Mouse (Mus musculus) embryonic stem cell, embryonic (primary cell): ENCODE measurements around the gene Acacb.

ENCODE experiments used
- CTCF ChIA-PET, 4 experiments: fragments of 300-600 bp in 2 of 4; fragments of 350-600 bp in 2 of 4; sonication (Branson Sonifier 250); formaldehyde crosslinking; loops; one replicate each; lab custom pipeline; 2022; ENCODE audit warnings: inconsistent platforms in 2 of 4; lab: Charles Lee
- POLR2A ChIA-PET, 4 experiments: fragments of 300-600 bp in 2 of 4; fragments of 350-600 bp in 2 of 4; sonication (Branson Sonifier 250); formaldehyde crosslinking; loops; one replicate each; lab custom pipeline; 2022; ENCODE audit warnings: antibody characterized with exemption in 4 of 4, inconsistent platforms in 1 of 4; lab: Charles Lee

Gene Acacb

DNA sequence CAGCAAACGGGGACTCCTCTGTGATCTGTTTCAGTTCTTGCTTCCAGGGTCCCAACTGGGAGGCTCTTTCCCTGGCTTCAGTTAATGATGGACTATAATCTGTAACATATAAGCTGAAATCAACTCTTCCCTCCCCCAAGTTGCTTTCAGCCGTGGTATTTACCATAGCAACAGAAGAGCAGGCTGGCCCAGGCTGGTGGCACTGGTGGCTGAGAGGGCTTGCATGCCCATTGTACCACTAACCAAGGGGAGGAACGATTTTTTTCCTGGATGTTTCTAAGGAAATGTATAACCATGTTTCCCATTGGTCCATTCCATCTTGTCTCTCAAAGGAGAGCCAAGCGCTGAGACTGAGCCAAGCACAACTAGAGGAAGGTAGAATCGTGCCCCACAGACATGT, 142.1 kb downstream of the Acacb start:
- ChIA-PET POLR2A (interaction anchor here in 1 of 4 experiments (0.6 kb wide), 1 partner anchor 94 kb away, joined by 3 read pairs; no protein-coding TSS in a partner anchor), CTCF (interaction anchor here in 2 of 4 experiments (0.6 to 1.4 kb wide), 2 partner anchors 22 to 40 kb away, joined by 3 read pairs; no protein-coding TSS in a partner anchor)

- CTCF ChIA-PET = interaction anchor here in 2 of 4 experiments (0.6 to 1.4 kb wide), 3 partner anchors 22 to 104 kb away, joined by 3 read pairs; no protein-coding TSS in a partner anchor
- POLR2A ChIA-PET = interaction anchor here in 2 of 4 experiments (0.6 to 1.4 kb wide), 2 partner anchors 94 to 136 kb away, joined by 3 read pairs; no protein-coding TSS in a partner anchor
Observed at GRCm38 (mm10) chr5:114288874-114289273, 142.5 kb downstream of the Acacb start, which contains the start of gene Myo1h. Gene Myo1h, plus strand, starts transcription at chr5:114289166.

GRCm38 (mm10) chr5:114290004-114290403, 143.7 kb downstream of the Acacb start:
- POLR2A ChIA-PET = interaction anchor here in 2 of 4 experiments (0.6 to 1.4 kb wide), 4 partner anchors 90 to 879 kb away, joined by 3 to 10 read pairs (median 6); partner anchors contain the start of gene Kctd10 (in 1 of the 2)
- CTCF ChIA-PET = interaction anchor here in 2 of 4 experiments (0.6 to 1.2 kb wide), 2 partner anchors 42 to 1250 kb away, joined by 3 read pairs; no protein-coding TSS in a partner anchor

DNA sequence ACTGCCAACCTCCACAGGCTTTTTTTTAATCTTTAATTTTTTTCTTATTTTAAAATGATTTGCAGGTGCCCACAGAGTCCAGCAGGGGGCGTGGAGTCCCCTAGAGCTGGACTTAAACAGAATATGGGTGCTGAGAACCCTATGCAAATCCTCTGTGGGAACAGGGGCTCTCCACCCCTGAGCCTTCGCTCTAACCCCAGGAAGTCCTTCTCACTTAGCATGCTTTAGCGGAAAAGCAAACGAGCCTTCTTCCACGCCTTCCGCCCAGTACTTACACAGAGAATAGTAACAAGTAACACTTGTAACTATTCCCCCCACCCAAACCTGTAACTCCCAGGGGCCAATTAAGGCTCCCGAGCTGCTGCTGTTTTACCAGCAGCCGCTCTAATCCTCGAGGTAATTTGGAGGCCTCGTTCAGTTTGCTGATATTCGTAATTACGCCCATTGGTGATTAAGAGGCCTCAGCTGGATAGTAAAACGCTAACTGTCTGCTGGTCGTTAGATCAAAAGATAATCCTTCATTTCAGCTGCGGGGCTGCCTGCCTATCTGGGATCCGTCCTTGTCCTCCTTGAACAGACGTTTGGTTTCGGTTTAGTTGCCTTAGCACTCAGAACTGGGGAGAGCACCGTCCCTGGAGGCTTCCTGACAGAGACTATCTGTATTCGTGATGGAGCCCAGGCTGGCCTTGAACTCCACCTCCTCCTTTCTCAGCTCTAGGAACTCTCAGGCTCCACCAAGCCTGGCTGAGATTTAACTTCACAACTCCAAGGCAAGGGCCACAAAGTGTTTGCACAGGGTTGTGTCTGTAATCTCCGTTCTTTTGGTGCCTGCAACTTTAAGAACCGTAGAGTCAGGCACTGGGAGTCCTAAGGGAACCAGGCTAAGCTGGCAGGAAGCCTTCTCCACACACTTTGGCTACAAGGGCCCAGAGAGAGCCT, 150.6 kb downstream of the Acacb start:
- ChIA-PET CTCF (interaction anchor here (0.6 to 2.6 kb wide), 32 partner anchors 9 to 449 kb away, joined by 3 to 18 read pairs (median 3); partner anchors contain the start of gene Foxn4 (in 2 of the 4)), POLR2A (interaction anchor here in 3 of 4 experiments (0.7 to 1.8 kb wide), 5 partner anchors 11 to 55 kb away, joined by 3 to 5 read pairs (median 3); partner anchors contain the start of gene Foxn4 (in 1 of the 3))

- POLR2A ChIA-PET = interaction anchor here in 1 of 4 experiments (0.9 to 1.2 kb wide), 2 partner anchors 11 to 213 kb away, joined by 3 read pairs; no protein-coding TSS in a partner anchor
- CTCF ChIA-PET = interaction anchor here in 2 of 4 experiments (0.6 to 1.6 kb wide), 4 partner anchors 11 to 26 kb away, joined by 3 to 6 read pairs (median 3); no protein-coding TSS in a partner anchor
Observed at GRCm38 (mm10) chr5:114298212-114298894, 152.0 kb downstream of the Acacb start.

DNA sequence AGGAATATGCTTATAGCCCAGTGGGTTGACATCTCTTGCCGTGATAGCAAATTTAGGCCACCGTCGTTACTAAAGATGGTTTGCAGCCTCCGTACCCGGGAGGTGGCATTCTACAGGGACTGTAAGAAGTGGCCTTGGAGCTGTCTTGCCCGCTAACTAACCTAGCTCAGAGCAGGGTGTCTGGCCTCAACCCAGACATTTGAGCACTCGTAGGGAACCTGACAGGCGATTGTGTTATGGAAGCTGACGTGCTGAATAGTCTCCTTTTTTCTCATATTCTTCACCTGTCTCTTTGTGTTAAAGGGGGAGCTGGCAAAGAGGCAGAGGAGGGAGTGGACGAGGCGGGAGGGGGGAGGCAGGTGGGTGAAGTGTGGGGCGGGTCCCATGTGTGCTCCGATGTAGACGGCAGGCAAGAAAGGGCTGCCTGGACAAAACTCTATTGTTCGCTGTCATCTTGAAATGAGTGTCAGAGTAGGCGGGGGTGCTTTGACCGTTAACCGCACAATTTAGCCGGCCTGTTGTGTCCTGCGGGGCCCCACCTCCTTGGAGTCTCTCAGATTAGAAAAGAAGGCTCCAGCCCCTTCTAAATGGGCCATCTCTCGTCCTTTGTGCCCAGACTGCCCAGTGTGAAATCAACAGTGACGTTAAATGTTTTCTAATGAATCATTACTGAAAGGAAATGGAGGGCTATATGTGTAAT, 153.0 kb downstream of the Acacb start:
- ChIA-PET CTCF (interaction anchor here in 2 of 4 experiments (0.6 to 1.6 kb wide), 4 partner anchors 10 to 25 kb away, joined by 3 to 6 read pairs (median 3); no protein-coding TSS in a partner anchor), POLR2A (interaction anchor here in 1 of 4 experiments (0.9 to 1.2 kb wide), 2 partner anchors 10 to 214 kb away, joined by 3 read pairs; no protein-coding TSS in a partner anchor)

DNA sequence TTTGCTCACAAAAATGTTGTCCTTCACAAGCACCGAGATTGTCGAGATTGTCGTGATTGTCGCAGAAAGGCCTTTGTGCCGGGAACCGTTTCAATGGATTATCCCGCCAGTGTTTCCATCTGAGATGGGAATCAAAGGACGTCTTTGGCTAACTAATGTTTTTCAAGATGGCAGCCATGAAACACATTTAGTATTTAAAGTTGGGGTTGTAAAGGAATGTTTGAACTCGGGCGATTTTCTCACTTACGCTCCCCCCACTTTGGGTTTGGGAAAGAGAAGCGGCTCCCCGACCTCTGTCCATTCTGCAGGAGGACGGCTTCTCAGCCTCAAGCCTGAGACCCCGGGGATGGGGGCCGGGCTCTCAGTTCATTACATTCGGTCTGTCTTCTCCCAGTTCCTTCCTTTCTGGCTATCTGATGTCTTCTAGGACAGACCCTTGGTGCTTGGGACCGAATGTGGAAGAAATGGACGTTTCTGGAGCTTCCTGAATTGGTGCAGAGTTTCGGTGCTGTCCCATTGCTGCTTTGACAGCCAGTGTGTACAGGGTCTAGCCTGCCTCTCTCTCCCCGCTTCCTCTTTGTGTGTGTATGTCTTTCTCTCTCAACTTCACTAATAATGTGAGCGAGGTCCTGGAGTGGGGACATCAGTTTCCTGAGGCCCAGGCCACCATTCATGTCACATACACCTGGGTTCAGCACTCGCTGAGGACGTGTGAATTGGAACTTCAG, 153.7 kb downstream of the Acacb start:
- ChIA-PET CTCF (interaction anchor here in 2 of 4 experiments (0.6 to 1.6 kb wide), 3 partner anchors 10 to 20 kb away, joined by 3 read pairs; no protein-coding TSS in a partner anchor), POLR2A (interaction anchor here in 1 of 4 experiments (0.9 to 1.0 kb wide), 2 partner anchors 92 to 116 kb away, joined by 3 read pairs; no protein-coding TSS in a partner anchor)
